Mouse (Mus musculus) midbrain, postnatal 0 days (tissue): ENCODE results near the gene Son. TPM values are rescaled to one million over a fixed set of nuclear protein-coding genes. Genes with fewer than 3 reads are reported as not detected.

Experiments
- ATAC-seq: fragments of 200-750 bp; cut with Nextera tagmentation; 2 replicates; pipeline ENCODE4 v1.8.0; 2017; ENCODE audit warnings: moderate number of reproducible peaks, mild to moderate bottlenecking, moderate TSS enrichment, moderate library complexity; ENCODE audit not compliant: low FRiP score
- DNase-seq: peaks from one replicate; pipeline ENCODE4 v3.0.0-alpha.2; 2015; ENCODE audit warnings: low spot score
- H3K27ac ChIP-seq: fragments of 300-500 bp; sonication (generic); 2 replicates; pipeline ENCODE4 v1.5.1; 2014; ENCODE audit warnings: low read depth, mild to moderate bottlenecking, low read length, mixed read lengths
- H3K27me3 ChIP-seq: fragments of 300-500 bp; sonication (generic); 2 replicates; pipeline ENCODE4 v1.6.1; 2014; ENCODE audit warnings: low read length, control low read depth, mixed read lengths; ENCODE audit not compliant: insufficient read depth
- H3K36me3 ChIP-seq: fragments of 300-500 bp; sonication (generic); 2 replicates; pipeline ENCODE4 v1.6.1; 2014; ENCODE audit warnings: low read length, control low read depth, mixed read lengths; ENCODE audit not compliant: insufficient read depth
- H3K4me1 ChIP-seq: fragments of 300-500 bp; sonication (generic); 2 replicates; pipeline ENCODE4 v1.6.1; 2014; ENCODE audit warnings: mild to moderate bottlenecking, control low read depth, antibody characterized with exemption, low read length, mixed read lengths; ENCODE audit not compliant: insufficient read depth
- H3K4me2 ChIP-seq: fragments of 300-500 bp; sonication (generic); 2 replicates; pipeline ENCODE4 v1.6.1; 2014; ENCODE audit warnings: low read depth, mild to moderate bottlenecking, low read length, mixed read lengths; ENCODE audit not compliant: poor library complexity, severe bottlenecking
- H3K4me3 ChIP-seq: fragments of 300-500 bp; sonication (generic); 2 replicates; pipeline ENCODE4 v1.5.1; 2014; ENCODE audit warnings: low read depth, mild to moderate bottlenecking, low read length, moderate library complexity
- H3K9ac ChIP-seq: fragments of 300-500 bp; sonication (generic); replicated peaks from 2 replicates; pipeline ENCODE4 v1.6.1; 2014; ENCODE audit warnings: mild to moderate bottlenecking, low read length, moderate library complexity, mixed read lengths; ENCODE audit not compliant: poor library complexity, severe bottlenecking
- H3K9me3 ChIP-seq: fragments of 300-500 bp; sonication (generic); 2 replicates; pipeline ENCODE4 v1.6.1; 2016; ENCODE audit warnings: low read length, control low read depth
- CTCF ChIP-seq: IDR thresholded peaks from 2 replicates; pipeline ENCODE4 v1.5.1; 2016; ENCODE audit warnings: antibody characterized with exemption, mild to moderate bottlenecking
- WGBS: fragments of 180-500 bp; shearing (Covaris S2); extraction: QIAGEN DNeasy Blood & Tissue Kit; methylation state at CpG from one replicate; pipeline ENCODE4 v1.1.7; 2014; 5-methylcytosine and 5-hydroxymethylcytosine counted together
- polyA plus RNA-seq: library from polyadenylated mRNA; unstranded; fragments of >200 nt; fragmentation: Nextera tagmentation; extraction: Ambion mirVana; gene quantifications from 2 replicates; pipeline ENCODE4 v1.2.1, GENCODE M21; 2015
- total RNA-seq: library from RNA; depleted of rRNA; stranded (reverse); fragments of >200 nt; gene quantifications from 2 replicates; pipeline ENCODE4 v1.2.3, GENCODE M21; 2014; rRNA removed

Son gene
- total and polyA plus RNA-seq, 2 experiments from 2014 or later, result 98.4 to 257 TPM

DNA sequence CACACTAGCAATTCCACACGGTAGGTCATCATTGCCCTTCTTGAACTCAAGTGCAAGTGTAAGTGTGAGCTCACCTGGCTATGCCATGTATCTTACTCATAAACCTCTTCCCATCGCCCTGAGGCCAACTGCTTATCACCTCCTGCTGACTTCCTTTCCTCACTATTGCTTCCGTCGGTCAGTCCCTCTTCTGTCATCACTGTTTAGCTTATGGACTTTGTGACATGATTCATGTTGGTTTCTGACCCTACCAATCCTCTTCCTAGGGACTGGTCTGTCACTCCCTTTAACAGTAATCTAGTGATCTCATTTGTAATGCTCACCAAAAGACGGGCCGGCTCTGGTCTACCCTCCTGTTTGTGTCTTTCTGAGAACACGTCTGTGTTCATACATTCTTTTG is 62.9 kb downstream of the Son start:
- no peaks in the 10 kb centered on the region for H3K9me3 ChIP-seq
- TF ChIP-seq CTCF, result no peak
- no peak overlapping the region for H3K4me2 ChIP-seq
- no peak overlapping the region for H3K27ac ChIP-seq
- peaks cover 34% of the 10 kb centered on the region for H3K36me3 ChIP-seq
- 91% methylated on average over 7 of the region's 7 CpGs for WGBS
- no peak overlapping the region for H3K4me3 ChIP-seq
- no peaks in the 10 kb centered on the region for H3K27me3 ChIP-seq
- no peak overlapping the region for H3K9ac ChIP-seq
- no peak for ATAC-seq
- no peaks in the 10 kb centered on the region for H3K4me1 ChIP-seq
- DNase-seq, result no peak

- no peak for TF ChIP-seq CTCF
- 88% methylated on average over 11 of the region's 11 CpGs for WGBS
- Histone ChIP-seq H3K36me3 (peaks cover 26% of the 10 kb centered on the region), H3K4me2 (no peak overlapping the region), H3K4me1 (no peaks in the 10 kb centered on the region), H3K4me3 (no peak overlapping the region), H3K27ac (no peak overlapping the region), H3K9me3 (no peaks in the 10 kb centered on the region), H3K27me3 (no peaks in the 10 kb centered on the region), H3K9ac (no peak overlapping the region)
- DNase-seq (no peak), ATAC-seq (no peak)
Measured at GRCm38 (mm10) chr16:91716927-91717349, 69.6 kb downstream of the Son start.

- ATAC-seq, result no peak
- H3K27ac ChIP-seq, result no peak overlapping the region
- no peak for TF ChIP-seq CTCF
- no peak overlapping the region for H3K4me3 ChIP-seq
- DNase-seq, result no peak
- H3K4me1 ChIP-seq, result no peaks in the 10 kb centered on the region
- no peaks in the 10 kb centered on the region for H3K9me3 ChIP-seq
- peaks cover 26% of the 10 kb centered on the region for H3K36me3 ChIP-seq
- H3K27me3 ChIP-seq, result no peaks in the 10 kb centered on the region
- no peak overlapping the region for H3K4me2 ChIP-seq
- no peak overlapping the region for H3K9ac ChIP-seq
- WGBS, result 86% methylated on average over 4 of the region's 4 CpGs
Measured at GRCm38 (mm10) chr16:91717399-91717798, 70.1 kb downstream of the Son start.

- DNase-seq, result peak; percentile 54
- H3K9me3 ChIP-seq, result no peaks in the 10 kb centered on the region
- H3K27ac ChIP-seq, result no peak overlapping the region
- H3K27me3 ChIP-seq, result no peaks in the 10 kb centered on the region
- no peak for ATAC-seq
- peaks cover 10% of the 10 kb centered on the region for H3K4me1 ChIP-seq
- peak; percentile 71 for TF ChIP-seq CTCF
- WGBS, result 43% methylated on average over 3 of the region's 3 CpGs
- H3K36me3 ChIP-seq, result peaks cover 6% of the 10 kb centered on the region
- no peak overlapping the region for H3K4me3 ChIP-seq
- H3K9ac ChIP-seq, result no peak overlapping the region
- no peak overlapping the region for H3K4me2 ChIP-seq
Measured at GRCm38 (mm10) chr16:91724247-91724646, 76.9 kb downstream of the Son start.

DNA sequence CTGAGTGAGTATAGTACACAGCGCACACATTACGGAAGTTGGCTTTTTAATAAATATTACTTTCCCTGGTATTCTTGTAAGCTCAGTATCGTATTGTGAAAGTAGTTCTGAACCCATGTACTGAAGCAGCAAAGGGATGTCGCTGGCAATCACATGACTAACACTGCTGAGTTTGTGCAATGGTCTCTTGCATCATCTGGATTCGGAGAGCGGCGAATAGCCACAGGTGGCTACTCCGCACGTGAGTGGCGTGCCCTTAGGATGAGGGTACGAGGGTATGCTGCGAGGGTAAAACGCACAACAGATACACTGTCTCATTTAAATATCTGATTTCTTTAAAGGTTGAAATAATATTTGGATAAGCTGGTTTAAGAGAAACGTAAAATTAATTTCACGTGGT is 80.1 kb downstream of the Son start:
- DNase-seq, result no peak
- peaks cover 22% of the 10 kb centered on the region for H3K4me1 ChIP-seq
- WGBS, result 91% methylated on average over 15 of the region's 15 CpGs
- H3K4me3 ChIP-seq, result peak overlapping the region; percentile 93
- peak overlapping the region; percentile 86; the same call in 1 of the 2 replicates for H3K9ac ChIP-seq
- TF ChIP-seq CTCF, result no peak
- peak overlapping the region; percentile 60 for H3K4me2 ChIP-seq
- H3K27ac ChIP-seq, result peak overlapping the region; percentile 95; the same call in 1 of the 2 replicates
- ATAC-seq, result no peak
- no peaks in the 10 kb centered on the region for H3K36me3 ChIP-seq
- no peaks in the 10 kb centered on the region for H3K27me3 ChIP-seq
- no peaks in the 10 kb centered on the region for H3K9me3 ChIP-seq

DNA sequence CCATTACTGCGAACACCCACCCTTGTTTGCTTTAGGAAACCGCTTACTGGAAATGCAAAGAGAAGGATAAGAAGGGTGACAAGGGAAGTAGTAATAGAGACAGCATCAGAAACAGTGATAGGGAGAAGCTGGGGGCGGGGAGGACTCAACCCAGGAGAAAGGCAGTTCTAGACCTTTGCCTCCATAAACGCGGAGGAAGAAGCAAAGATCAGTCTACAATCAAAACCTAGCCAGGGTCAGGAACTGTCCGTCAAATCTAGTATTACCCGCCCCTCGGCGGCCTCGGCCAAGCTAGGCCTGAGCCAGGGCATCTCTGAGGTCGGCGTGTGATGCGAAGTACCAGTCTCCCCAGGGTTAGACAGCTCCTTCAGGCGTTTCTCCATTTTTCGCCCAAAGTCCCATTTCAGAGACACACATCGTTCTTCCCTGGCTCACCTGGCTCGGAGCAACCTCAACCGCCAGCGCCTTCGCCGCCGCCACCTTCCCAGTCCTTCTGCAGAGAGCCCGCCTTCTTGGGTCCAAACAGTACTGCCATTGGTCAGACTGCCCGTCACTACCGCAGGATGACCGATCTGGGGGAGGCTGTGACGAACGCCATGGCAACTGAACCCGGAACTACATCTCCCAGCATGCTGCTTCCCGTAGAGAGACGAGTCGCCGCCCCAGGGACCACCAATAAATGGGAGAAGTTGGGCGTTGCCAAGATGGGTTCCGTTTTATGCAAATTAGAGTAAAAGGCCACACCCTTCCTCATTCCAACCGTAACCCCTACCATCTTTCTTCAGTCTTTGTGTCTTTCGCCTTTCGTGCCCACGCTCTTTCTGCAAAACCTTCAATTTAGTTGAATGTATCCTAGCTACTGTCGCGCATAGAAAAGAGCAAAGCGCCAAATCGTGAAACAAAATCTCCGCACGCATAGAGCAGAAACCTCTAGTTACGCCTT is 81.1 kb downstream of the Son start, which contains the start of gene Cryzl1:
Cryzl1 (minus strand) TSS at position 853 of the 943 bp plus-strand sequence.
- no peaks in the 10 kb centered on the region for H3K36me3 ChIP-seq
- ATAC-seq (peak; percentile 94), DNase-seq (peak; percentile 100)
- H3K9me3 ChIP-seq, result no peaks in the 10 kb centered on the region
- TF ChIP-seq CTCF, result no peak
- peak within 1 kb of the TSS; percentile 89 for H3K9ac ChIP-seq
- peak within 1 kb of the TSS; percentile 93 for H3K4me3 ChIP-seq
- no peaks in the 10 kb centered on the region for H3K27me3 ChIP-seq
- peak within 1 kb of the TSS; percentile 70 for H3K4me2 ChIP-seq
- peaks cover 22% of the 10 kb centered on the region for H3K4me1 ChIP-seq
- H3K27ac ChIP-seq, result peak within 1 kb of the TSS; percentile 95
- WGBS, result under 1% methylated on average over 46 of the region's 46 CpGs

Other genes with a start within 250 kb of the Son start
- 5.5 and 7.5 TPM in 2 replicates for gene Il10rb, start 241.3 kb upstream of the Son start, total RNA-seq
- gene Il10rb, start 241.3 kb upstream of the Son start, polyA plus RNA-seq, result 10.5 and 12.8 TPM in 2 replicates
- 61.1 and 78.9 TPM in 2 replicates for gene Ifnar1, start 162.3 kb upstream of the Son start, total RNA-seq
- 30.9 and 32.4 TPM in 2 replicates for gene Ifnar1, start 162.3 kb upstream of the Son start, polyA plus RNA-seq
- gene Ifngr2, start 100.4 kb upstream of the Son start, total RNA-seq, result 59.3 and 75.1 TPM in 2 replicates
- 140 and 141 TPM in 2 replicates for gene Ifngr2, start 100.4 kb upstream of the Son start, polyA plus RNA-seq
- gene Tmem50b, start 49.7 kb upstream of the Son start, total RNA-seq, result 78.2 and 83.9 TPM in 2 replicates
- gene Tmem50b, start 49.7 kb upstream of the Son start, polyA plus RNA-seq, result 103 and 107 TPM in 2 replicates
- gene Dnajc28, start 28.5 kb upstream of the Son start, total RNA-seq, result 3.9 and 6.1 TPM in 2 replicates
- gene Dnajc28, start 28.5 kb upstream of the Son start, polyA plus RNA-seq, result 2.6 and 4.3 TPM in 2 replicates
- gene Gart, start 554 bp upstream of the Son start, total RNA-seq, result 33.8 and 40.5 TPM in 2 replicates
- gene Gart, start 554 bp upstream of the Son start, polyA plus RNA-seq, result 38.2 and 45.2 TPM in 2 replicates
- 18.3 and 28.8 TPM in 2 replicates for gene Donson, start 41.3 kb downstream of the Son start, total RNA-seq
- gene Donson, start 41.3 kb downstream of the Son start, polyA plus RNA-seq, result 14.0 and 15.5 TPM in 2 replicates
- gene Cryzl1, start 81.5 kb downstream of the Son start, total RNA-seq, result 42.9 and 68.7 TPM in 2 replicates
- 93.0 and 100 TPM in 2 replicates for gene Cryzl1, start 81.5 kb downstream of the Son start, polyA plus RNA-seq
- 78.7 and 84.7 TPM in 2 replicates for gene Itsn1, start 81.8 kb downstream of the Son start, total RNA-seq
- 34.0 and 34.7 TPM in 2 replicates for gene Itsn1, start 81.8 kb downstream of the Son start, polyA plus RNA-seq